Mouse (Mus musculus) T-helper 1 cell (primary cell): Measurements from ENCODE around the gene Prps1.

ENCODE experiments used
- in situ Hi-C: fragments of 300-600 bp; cut with MboI, MseI; formaldehyde crosslinking; loops from one replicate; pipeline ENCODE4 v1.15.1; 2025; ENCODE audit warnings: high pct_unique_total_duplicates

The Prps1 gene

DNA sequence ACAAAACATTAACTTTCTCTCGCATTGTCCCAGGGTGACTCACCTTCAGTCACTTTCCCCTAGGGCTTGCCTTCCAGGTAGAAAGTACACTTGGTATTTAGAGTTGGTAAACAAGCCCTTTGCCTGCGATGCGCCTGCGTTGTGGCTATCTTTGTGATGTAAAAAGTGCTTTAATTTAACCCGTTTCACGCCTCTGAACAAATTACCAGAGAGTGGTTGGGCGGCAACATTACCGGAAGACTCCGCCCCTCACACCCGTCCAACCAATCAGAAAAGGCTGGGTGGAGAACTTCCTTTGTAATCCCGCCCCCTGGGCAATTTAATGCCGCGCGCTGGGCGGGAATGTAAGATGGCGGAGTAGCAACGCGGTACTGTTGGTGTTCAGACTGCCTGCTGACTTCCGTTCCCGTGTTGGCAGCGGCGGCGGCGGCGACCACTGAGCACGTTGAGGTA, at the start of gene Prps1:
TSS of gene Prps1 (plus strand) at position 335 of the 453 bp plus-strand sequence.
- in situ Hi-C loops = no loop called here

GRCm38 (mm10) chrX:140407593-140407992, 48.8 kb upstream of the Prps1 start:
- in situ Hi-C loops = no loop called here

DNA sequence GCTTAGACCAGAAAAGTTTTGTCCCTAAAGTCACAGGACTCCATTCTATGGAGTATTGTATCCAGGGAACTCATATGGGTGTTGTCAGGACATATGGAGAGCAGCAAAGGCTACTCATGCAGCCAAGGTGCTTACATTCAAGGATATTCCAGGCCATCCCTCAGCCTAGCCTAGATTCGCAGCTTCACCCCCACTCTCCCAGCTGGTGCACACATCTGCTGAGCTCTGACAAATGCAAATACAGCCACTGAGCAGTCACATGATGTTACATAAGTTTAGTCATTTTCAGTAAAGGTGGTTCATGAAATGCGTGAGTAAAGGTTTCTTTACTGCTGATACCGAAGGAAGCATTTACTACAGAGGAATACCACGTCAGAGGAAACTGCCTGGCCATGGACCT, 37.9 kb upstream of the Prps1 start:
- in situ Hi-C loops = no loop called here

GRCm38 (mm10) chrX:140427124-140427523, 29.3 kb upstream of the Prps1 start:
- in situ Hi-C loops = no loop called here

DNA sequence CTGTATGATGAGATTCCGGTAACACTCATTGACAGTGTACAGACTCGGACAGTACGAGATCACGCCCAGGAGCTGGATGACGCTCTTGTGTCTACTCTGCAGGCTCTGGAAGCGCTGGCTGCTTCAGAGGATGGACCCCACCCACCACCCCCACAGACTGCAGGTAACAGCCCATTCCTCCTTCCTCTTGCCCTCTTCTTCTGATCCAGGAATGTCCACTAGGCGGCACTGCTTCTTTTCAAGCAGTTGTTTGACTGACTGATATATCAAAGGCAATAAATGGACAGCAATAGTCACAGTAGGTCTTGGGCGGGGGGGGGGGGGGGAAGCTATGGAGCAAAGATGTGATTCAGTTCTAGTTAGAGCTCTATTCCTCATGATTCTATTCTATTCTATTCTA, 28.2 kb upstream of the Prps1 start:
- in situ Hi-C loops = no loop called here

GRCm38 (mm10) chrX:140429985-140430384, 26.4 kb upstream of the Prps1 start:
- in situ Hi-C loops = no loop called here

- in situ Hi-C loops = no loop called here
Observed at GRCm38 (mm10) chrX:140430506-140430905, 25.9 kb upstream of the Prps1 start.

GRCm38 (mm10) chrX:140431981-140432380, 24.4 kb upstream of the Prps1 start:
- in situ Hi-C loops = no loop called here

GRCm38 (mm10) chrX:140432786-140433185, 23.6 kb upstream of the Prps1 start:
- in situ Hi-C loops = no loop called here

GRCm38 (mm10) chrX:140437906-140438305, 18.5 kb upstream of the Prps1 start:
- in situ Hi-C loops = no loop called here

DNA sequence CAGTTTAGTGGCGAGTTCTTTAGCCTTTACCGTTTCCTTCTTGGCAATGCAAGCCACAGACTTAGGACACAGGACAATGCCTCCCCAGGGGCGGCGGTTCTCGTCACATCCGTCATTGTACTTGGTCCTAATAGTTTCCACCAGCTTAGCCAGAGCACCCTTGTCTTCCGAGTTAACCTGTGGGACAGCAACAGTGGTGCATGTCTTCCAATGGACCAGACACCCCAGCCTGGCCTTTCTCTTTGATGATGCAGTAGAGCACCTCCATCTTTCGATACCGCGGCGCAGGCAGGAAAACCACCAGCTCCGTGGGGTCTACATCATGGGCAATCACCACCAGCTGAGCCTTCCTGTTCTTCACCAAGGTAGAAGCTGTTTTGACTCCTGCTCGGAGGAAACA, 10.9 kb upstream of the Prps1 start:
- in situ Hi-C loops = no loop called here

DNA sequence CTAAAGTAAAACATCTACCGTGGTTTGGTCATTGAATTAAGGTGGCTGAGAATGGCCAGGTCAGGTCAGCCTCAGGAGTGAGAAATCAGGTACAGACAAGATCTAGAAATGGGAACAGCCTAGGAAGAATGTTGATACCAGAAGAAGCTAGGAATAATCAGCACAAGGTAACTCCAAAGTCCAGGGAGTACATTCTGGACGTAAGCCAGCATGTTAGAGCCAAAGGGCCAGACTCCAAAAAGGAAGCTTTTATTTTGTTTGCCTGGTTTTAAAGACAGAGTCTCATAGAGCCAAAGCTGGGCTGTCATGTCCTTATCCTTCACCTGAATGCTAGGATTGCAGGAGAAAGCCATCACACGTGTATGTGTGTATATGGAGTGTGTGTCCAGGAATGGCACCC, 6.3 kb upstream of the Prps1 start:
- in situ Hi-C loops = no loop called here

- in situ Hi-C loops = no loop called here
Observed at GRCm38 (mm10) chrX:140456751-140457491, 508 bp downstream of the Prps1 start.

DNA sequence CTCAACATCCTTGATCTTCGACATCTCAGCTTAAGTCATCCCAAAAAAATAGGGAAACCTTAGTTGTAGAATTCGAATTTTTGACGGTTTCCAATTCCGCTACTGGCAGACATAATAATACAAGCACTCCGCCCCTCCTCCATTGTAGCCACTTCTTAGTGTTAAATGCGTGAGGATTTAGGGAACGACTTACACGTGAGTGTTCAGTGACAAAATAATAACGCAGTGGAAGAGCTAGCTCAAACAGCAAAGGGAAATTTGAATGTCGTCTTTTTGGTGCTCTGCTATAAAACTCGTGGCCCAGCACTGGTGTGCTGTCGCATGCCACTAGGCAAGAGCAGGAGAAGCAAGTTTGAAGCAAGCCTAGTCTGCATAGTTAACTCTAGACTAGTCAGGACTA, 1.1 kb downstream of the Prps1 start:
- in situ Hi-C loops = no loop called here

- in situ Hi-C loops = loop anchor here (25.0 kb wide), 1 partner anchor 684 kb away; no protein-coding TSS in a partner anchor
Observed at GRCm38 (mm10) chrX:140478231-140478630, 21.8 kb downstream of the Prps1 start.

GRCm38 (mm10) chrX:140479171-140479570, 22.8 kb downstream of the Prps1 start:
- in situ Hi-C loops = loop anchor here (25.0 kb wide), 1 partner anchor 683 kb away; no protein-coding TSS in a partner anchor

GRCm38 (mm10) chrX:140489174-140489573, 32.8 kb downstream of the Prps1 start:
- in situ Hi-C loops = loop anchor here (25.0 kb wide), 1 partner anchor 673 kb away; no protein-coding TSS in a partner anchor

DNA sequence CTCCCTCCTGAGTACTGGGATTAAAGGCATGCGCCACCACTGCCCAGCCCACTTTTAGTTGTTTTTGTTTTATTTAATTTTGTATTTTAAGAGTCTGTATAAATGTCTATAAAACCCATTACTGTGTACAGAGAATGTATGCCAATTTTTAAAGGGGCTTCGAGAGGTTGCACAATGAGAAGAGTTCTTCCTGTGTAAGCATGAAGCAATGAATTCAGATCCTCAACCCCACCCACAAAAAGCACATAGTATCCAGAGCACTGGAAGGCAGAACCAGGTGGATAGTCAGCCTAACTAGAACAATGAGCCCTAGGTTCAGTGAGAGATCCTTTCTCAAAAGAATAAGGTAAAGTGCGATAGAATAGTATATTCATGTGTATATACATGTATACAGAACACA, 33.8 kb downstream of the Prps1 start:
- in situ Hi-C loops = loop anchor here (5.0 to 25.0 kb wide), 4 partner anchors 107 to 672 kb away; no protein-coding TSS in a partner anchor

- in situ Hi-C loops = loop anchor here (5.0 to 25.0 kb wide), 4 partner anchors 105 to 670 kb away; no protein-coding TSS in a partner anchor
Observed at GRCm38 (mm10) chrX:140491884-140492571, 35.6 kb downstream of the Prps1 start.

DNA sequence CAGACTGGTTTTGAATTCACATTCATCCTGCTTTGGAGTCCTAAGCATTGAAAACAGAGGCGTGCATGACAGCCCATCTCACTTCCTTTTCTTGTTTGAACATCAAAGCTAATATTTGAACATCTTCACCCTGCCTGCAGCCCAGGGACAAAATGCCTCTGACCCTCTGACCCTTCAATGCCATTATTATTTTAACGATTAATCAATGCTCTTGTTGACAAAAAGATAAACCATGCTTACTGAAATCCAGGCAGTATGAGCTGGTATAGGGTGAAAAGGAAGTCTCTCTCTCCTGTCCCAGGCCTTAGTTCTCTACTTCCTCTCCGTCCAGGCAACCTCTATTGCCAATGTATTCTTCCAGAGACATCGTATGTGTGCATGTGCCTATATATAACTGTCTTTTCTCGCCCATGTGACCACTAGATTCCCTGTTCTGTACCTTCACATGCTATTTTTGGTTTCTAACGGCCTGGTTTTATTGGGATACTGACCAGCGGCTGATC, 37.2 kb downstream of the Prps1 start:
- in situ Hi-C loops = loop anchor here (5.0 to 25.0 kb wide), 4 partner anchors 104 to 669 kb away; no protein-coding TSS in a partner anchor

DNA sequence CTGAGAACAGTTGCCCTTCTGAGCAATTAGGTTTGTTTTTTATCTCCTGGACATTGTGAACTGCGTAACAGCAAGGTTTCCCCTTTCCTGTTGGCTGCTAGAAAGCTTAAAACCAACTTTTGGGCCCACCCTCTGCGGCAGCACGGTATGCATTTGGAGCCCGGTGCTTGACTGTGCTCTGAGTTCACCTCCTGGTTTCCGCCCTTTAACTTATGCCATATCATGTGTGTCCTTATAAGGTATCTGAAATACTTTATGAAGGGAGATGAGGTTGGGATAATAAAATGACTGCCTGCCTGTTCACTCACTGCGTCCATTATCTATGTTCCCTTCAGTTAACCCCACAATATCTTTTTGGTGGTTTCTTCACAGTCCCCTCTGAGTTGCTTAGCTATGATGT, 37.8 kb downstream of the Prps1 start:
- in situ Hi-C loops = loop anchor here (5.0 to 25.0 kb wide), 4 partner anchors 103 to 668 kb away; no protein-coding TSS in a partner anchor

DNA sequence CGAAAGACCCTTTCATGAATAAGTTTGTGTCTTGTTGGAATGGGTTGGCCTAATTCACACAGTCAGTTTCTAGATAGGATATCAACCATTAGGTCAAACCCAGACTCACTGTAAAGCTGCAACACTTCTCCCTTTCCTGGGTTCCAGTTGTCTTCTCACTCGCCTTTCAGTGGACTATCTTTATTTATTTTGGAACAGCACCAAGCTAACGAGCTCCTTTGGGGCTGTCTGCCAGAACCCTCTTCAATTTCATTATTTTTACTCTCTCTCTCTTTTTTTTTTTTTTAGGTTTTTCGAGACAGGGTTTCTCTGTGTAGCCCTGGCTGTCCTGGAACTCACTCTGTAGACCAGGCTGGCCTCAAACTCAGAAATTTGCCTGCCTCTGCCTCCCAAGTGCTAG, 42.0 kb downstream of the Prps1 start:
- in situ Hi-C loops = loop anchor here (10.0 to 25.0 kb wide), 2 partner anchors 346 to 664 kb away; no protein-coding TSS in a partner anchor
